Mouse (Mus musculus) forebrain, embryonic 12.5 days (tissue): ENCODE data around the gene Fpgs. TPM values are rescaled to one million over a fixed set of nuclear protein-coding genes. Genes with fewer than 3 reads are reported as not detected.

ENCODE experiments used
- ATAC-seq: fragments of 200-750 bp; cut with Nextera tagmentation; 2 replicates; pipeline ENCODE4 v1.8.0; 2017; ENCODE audit warnings: moderate TSS enrichment; ENCODE audit not compliant: low FRiP score
- H3K27ac ChIP-seq: fragments of 300-500 bp; sonication (generic); 2 replicates; pipeline ENCODE4 v1.5.1; 2016; ENCODE audit warnings: mild to moderate bottlenecking
- H3K27me3 ChIP-seq: fragments of 300-500 bp; sonication (generic); 2 replicates; pipeline ENCODE4 v1.6.1; 2016; ENCODE audit warnings: mild to moderate bottlenecking
- H3K36me3 ChIP-seq: fragments of 300-500 bp; sonication (generic); replicated peaks from 2 replicates; pipeline ENCODE4 v1.6.1; 2016; ENCODE audit warnings: mild to moderate bottlenecking
- H3K4me1 ChIP-seq: fragments of 300-500 bp; sonication (generic); 2 replicates; pipeline ENCODE4 v1.6.1; 2016
- H3K4me2 ChIP-seq: fragments of 300-500 bp; sonication (generic); 2 replicates; pipeline ENCODE4 v1.6.1; 2016; ENCODE audit warnings: mild to moderate bottlenecking, moderate library complexity
- H3K4me3 ChIP-seq: fragments of 300-500 bp; sonication (generic); replicated peaks from 2 replicates; pipeline ENCODE4 v1.5.1; 2016; ENCODE audit warnings: mild to moderate bottlenecking
- H3K9ac ChIP-seq: fragments of 300-500 bp; sonication (generic); 2 replicates; pipeline ENCODE4 v1.6.1; 2016; ENCODE audit warnings: mild to moderate bottlenecking
- H3K9me3 ChIP-seq: fragments of 300-500 bp; sonication (generic); 2 replicates; pipeline ENCODE4 v1.6.1; 2016
- WGBS: fragments of 180-500 bp; shearing (Covaris S2); methylation state at CpG from one replicate; pipeline ENCODE4 v1.1.7; 2016; 5-methylcytosine and 5-hydroxymethylcytosine counted together
- polyA plus RNA-seq: library from polyadenylated mRNA; unstranded; fragments of >200 nt; fragmentation: Nextera tagmentation; extraction: Ambion mirVana; gene quantifications from 2 replicates; pipeline ENCODE4 v1.2.1, GENCODE M21; 2016

Fpgs gene
- polyA plus RNA-seq, 1 experiment from 2014 or later = 16.4 TPM

- no peaks in the 10 kb centered on the region for H3K9me3 ChIP-seq
- H3K4me2 ChIP-seq = no peak overlapping the region
- peaks cover 54% of the 10 kb centered on the region for H3K36me3 ChIP-seq
- H3K9ac ChIP-seq = no peak overlapping the region
- ATAC-seq = no peak
- no peaks in the 10 kb centered on the region for H3K27me3 ChIP-seq
- no peak overlapping the region for H3K27ac ChIP-seq
- H3K4me1 ChIP-seq = peaks cover 20% of the 10 kb centered on the region
- H3K4me3 ChIP-seq = no peak overlapping the region
- WGBS = 89% methylated on average over 5 of the region's 5 CpGs
These were observed 6.5 kb upstream of the Fpgs start for GRCm38 (mm10) chr2:32710425-32710824.

GRCm38 (mm10) chr2:32709521-32710137 is 5.7 kb upstream of the Fpgs start:
- Histone ChIP-seq H3K4me1 (peaks cover 20% of the 10 kb centered on the region), H3K9ac (no peak overlapping the region), H3K4me3 (no peak overlapping the region), H3K36me3 (peaks cover 62% of the 10 kb centered on the region), H3K27me3 (no peaks in the 10 kb centered on the region), H3K9me3 (no peaks in the 10 kb centered on the region), H3K27ac (no peak overlapping the region), H3K4me2 (no peak overlapping the region)
- ATAC-seq = no peak
- WGBS = 92% methylated on average over 20 of the region's 20 CpGs

GRCm38 (mm10) chr2:32708643-32709042 is 4.7 kb upstream of the Fpgs start:
- peaks cover 72% of the 10 kb centered on the region for H3K36me3 ChIP-seq
- no peak overlapping the region for H3K27ac ChIP-seq
- H3K4me1 ChIP-seq = peaks cover 12% of the 10 kb centered on the region
- ATAC-seq = no peak
- H3K9ac ChIP-seq = no peak overlapping the region
- WGBS = 38% methylated on average over 3 of the region's 3 CpGs
- H3K4me3 ChIP-seq = no peak overlapping the region
- H3K27me3 ChIP-seq = no peaks in the 10 kb centered on the region
- H3K9me3 ChIP-seq = no peaks in the 10 kb centered on the region
- no peak overlapping the region for H3K4me2 ChIP-seq

- Histone ChIP-seq H3K9ac (no peak overlapping the region), H3K4me1 (peaks cover 10% of the 10 kb centered on the region), H3K9me3 (no peaks in the 10 kb centered on the region), H3K36me3 (peaks cover 78% of the 10 kb centered on the region), H3K27me3 (no peaks in the 10 kb centered on the region), H3K4me2 (no peak overlapping the region), H3K4me3 (no peak overlapping the region), H3K27ac (no peak overlapping the region)
- no peak for ATAC-seq
- WGBS = 93% methylated on average over 6 of the region's 6 CpGs
These were observed 3.0 kb upstream of the Fpgs start for GRCm38 (mm10) chr2:32706971-32707370.

GRCm38 (mm10) chr2:32705018-32705417 is 1.1 kb upstream of the Fpgs start:
- H3K4me2 ChIP-seq = no peak overlapping the region
- WGBS = 95% methylated on average over 7 of the region's 7 CpGs
- H3K27ac ChIP-seq = no peak overlapping the region
- H3K9me3 ChIP-seq = no peaks in the 10 kb centered on the region
- H3K9ac ChIP-seq = no peak overlapping the region
- H3K4me1 ChIP-seq = no peaks in the 10 kb centered on the region
- H3K4me3 ChIP-seq = no peak overlapping the region
- H3K36me3 ChIP-seq = peaks cover 71% of the 10 kb centered on the region
- no peaks in the 10 kb centered on the region for H3K27me3 ChIP-seq
- no peak for ATAC-seq

- Histone ChIP-seq H3K27me3 (no peaks in the 10 kb centered on the region), H3K4me2 (no peak overlapping the region), H3K4me1 (no peaks in the 10 kb centered on the region), H3K9ac (no peak overlapping the region), H3K36me3 (peaks cover 51% of the 10 kb centered on the region), H3K9me3 (no peaks in the 10 kb centered on the region), H3K27ac (no peak overlapping the region), H3K4me3 (no peak overlapping the region)
- WGBS = 94% methylated on average over 8 of the region's 8 CpGs
- no peak for ATAC-seq
These were observed 899 bp downstream of the Fpgs start for GRCm38 (mm10) chr2:32703046-32703445.

GRCm38 (mm10) chr2:32700966-32701743 is 2.8 kb downstream of the Fpgs start:
- no peak for ATAC-seq
- 89% methylated on average over 14 of the region's 14 CpGs for WGBS
- H3K27ac ChIP-seq = no peak overlapping the region
- H3K9ac ChIP-seq = no peak overlapping the region
- peaks cover 32% of the 10 kb centered on the region for H3K36me3 ChIP-seq
- H3K4me3 ChIP-seq = no peak overlapping the region
- H3K4me1 ChIP-seq = no peaks in the 10 kb centered on the region
- no peaks in the 10 kb centered on the region for H3K9me3 ChIP-seq
- no peaks in the 10 kb centered on the region for H3K27me3 ChIP-seq
- no peak overlapping the region for H3K4me2 ChIP-seq

GRCm38 (mm10) chr2:32699680-32700079 is 4.3 kb downstream of the Fpgs start:
- WGBS = 80% methylated on average over 6 of the region's 6 CpGs
- no peak overlapping the region for H3K4me2 ChIP-seq

GRCm38 (mm10) chr2:32694691-32695090 is 9.3 kb downstream of the Fpgs start:
- 88% methylated on average over 12 of the region's 12 CpGs for WGBS
- H3K4me3 ChIP-seq = peak overlapping the region; percentile 72
- H3K27ac ChIP-seq = no peak overlapping the region
- H3K27me3 ChIP-seq = no peaks in the 10 kb centered on the region
- no peak for ATAC-seq
- no peak overlapping the region for H3K9ac ChIP-seq
- H3K36me3 ChIP-seq = no peaks in the 10 kb centered on the region
- no peaks in the 10 kb centered on the region for H3K9me3 ChIP-seq
- H3K4me2 ChIP-seq = peak overlapping the region; percentile 86
- H3K4me1 ChIP-seq = peaks cover 14% of the 10 kb centered on the region

More at GRCm38 (mm10) chr2:32699680-32700079, 4.3 kb downstream of the Fpgs start:
- no peaks in the 10 kb centered on the region for H3K27me3 ChIP-seq
- H3K4me3 ChIP-seq = no peak overlapping the region
- H3K9me3 ChIP-seq = no peaks in the 10 kb centered on the region
- no peak overlapping the region for H3K9ac ChIP-seq
- H3K4me1 ChIP-seq = no peaks in the 10 kb centered on the region
- no peak overlapping the region for H3K27ac ChIP-seq
- H3K36me3 ChIP-seq = peaks cover 17% of the 10 kb centered on the region
- ATAC-seq = no peak

GRCm38 (mm10) chr2:32693823-32694411 is 10.0 kb downstream of the Fpgs start:
- peak overlapping the region; percentile 85 for H3K9ac ChIP-seq
- H3K27ac ChIP-seq = peak overlapping the region; percentile 79
- peak overlapping the region; percentile 72 for H3K4me3 ChIP-seq
- ATAC-seq = peak; percentile 98
- H3K36me3 ChIP-seq = no peaks in the 10 kb centered on the region
- no peaks in the 10 kb centered on the region for H3K9me3 ChIP-seq
- WGBS = under 1% methylated on average over 51 of the region's 51 CpGs
- H3K4me1 ChIP-seq = peaks cover 14% of the 10 kb centered on the region
- H3K4me2 ChIP-seq = peak overlapping the region; percentile 86
- no peaks in the 10 kb centered on the region for H3K27me3 ChIP-seq

- H3K27ac ChIP-seq = no peak overlapping the region
These were observed 10.7 kb downstream of the Fpgs start for GRCm38 (mm10) chr2:32693282-32693681.

GRCm38 (mm10) chr2:32692496-32692895 is 11.4 kb downstream of the Fpgs start:
- Histone ChIP-seq H3K36me3 (peaks cover 4% of the 10 kb centered on the region), H3K27ac (no peak overlapping the region), H3K9me3 (no peaks in the 10 kb centered on the region), H3K4me3 (no peak overlapping the region), H3K4me2 (0 out of 2 replicates have a peak overlapping the region, but pooled peaks have one; percentile 86), H3K27me3 (no peaks in the 10 kb centered on the region), H3K9ac (no peak overlapping the region; the same call in 1 of the 2 replicates), H3K4me1 (peaks cover 14% of the 10 kb centered on the region)
- no peak for ATAC-seq
- WGBS = 92% methylated on average over 14 of the region's 14 CpGs

More at GRCm38 (mm10) chr2:32693282-32693681, 10.7 kb downstream of the Fpgs start:
- H3K36me3 ChIP-seq = no peaks in the 10 kb centered on the region
- no peaks in the 10 kb centered on the region for H3K9me3 ChIP-seq
- H3K4me3 ChIP-seq = peak overlapping the region; percentile 72
- H3K4me1 ChIP-seq = peaks cover 14% of the 10 kb centered on the region
- 26% methylated on average over 7 of the region's 7 CpGs for WGBS
- peak overlapping the region; percentile 85 for H3K9ac ChIP-seq
- no peaks in the 10 kb centered on the region for H3K27me3 ChIP-seq
- no peak for ATAC-seq
- peak overlapping the region; percentile 86 for H3K4me2 ChIP-seq
